Mouse (Mus musculus): ENCODE data around the gene B4galnt3. TPM values are rescaled to one million over a fixed set of nuclear protein-coding genes. Genes with fewer than 3 reads are reported as not detected.
A peak's percentile ranks its signal among the peaks of the same experiment; 100 is the strongest.

Gene B4galnt3
- total RNA-seq (2014; fragmentation: Nextera tagmentation), result not detected in 2 replicates
- total RNA-seq (2017), result not detected in 2 replicates
- not detected in 2 replicates for polyA plus RNA-seq (2012)

- no peak within 1 kb of the TSS for H3K4me3 ChIP-seq (ENCODE audit: low read depth, low read length)
- H3K27me3 ChIP-seq (ENCODE audit: insufficient read depth, low read length), result peaks cover 19% of the 10 kb centered on the region; the same call in 1 of the 2 replicates
- H3K4me1 ChIP-seq (ENCODE audit: insufficient read depth, low read depth, low read length), result peaks cover 5% of the 10 kb centered on the region; the same call in 1 of the 2 replicates
- ATAC-seq (ENCODE audit: extremely low read depth, insufficient number of reproducible peaks, low FRiP score, poor library complexity, severe bottlenecking) (no peak), DNase-seq (ENCODE audit: low spot score) (no peak)
- H3K36me3 ChIP-seq (replicated peaks), result no peaks in the 10 kb centered on the region
- no peak for TF ChIP-seq GATA1 (IDR thresholded peaks at IDR 0.05; ENCODE audit: borderline replicate concordance, low read length)
- no peak for TF ChIP-seq POLR2AphosphoS5 (IDR thresholded peaks at IDR 0.05; ENCODE audit: insufficient replicate concordance, low read depth, low read length)
- TF ChIP-seq TAL1 (conservative IDR thresholded peaks at IDR 0.05; ENCODE audit: low read depth, low read length), result no peak
- no peak for TF ChIP-seq GATA2 (IDR thresholded peaks at IDR 0.05; ENCODE audit: borderline replicate concordance, low read depth, low read length)
- no peak for TF ChIP-seq CTCF (IDR thresholded peaks at IDR 0.05; ENCODE audit: low read depth, low read length)
- H3K9me3 ChIP-seq (replicated peaks), result no peaks in the 10 kb centered on the region
Observed at GRCm38 (mm10) chr6:120294056-120294784, at the start of gene B4galnt3, which contains the start of gene D330020A13Rik. Gene B4galnt3, minus strand, starts transcription at chr6:120294559. Gene D330020A13Rik, plus strand, starts transcription at chr6:120294364.

GRCm38 (mm10) chr6:120343992-120344391, 49.6 kb upstream of the B4galnt3 start:
- peaks cover 92% of the 10 kb centered on the region for H3K36me3 ChIP-seq (replicated peaks)
- TF ChIP-seq GATA2 (IDR thresholded peaks at IDR 0.05; ENCODE audit: borderline replicate concordance, low read depth, low read length) (no peak), CTCF (IDR thresholded peaks at IDR 0.05; ENCODE audit: low read depth, low read length) (no peak), TAL1 (conservative IDR thresholded peaks at IDR 0.05; ENCODE audit: low read depth, low read length) (no peak), GATA1 (IDR thresholded peaks at IDR 0.05; ENCODE audit: borderline replicate concordance, low read length) (no peak), POLR2AphosphoS5 (IDR thresholded peaks at IDR 0.05; ENCODE audit: insufficient replicate concordance, low read depth, low read length) (no peak)

GRCm38 (mm10) chr6:120332351-120332750, 38.0 kb upstream of the B4galnt3 start:
- ATAC-seq (ENCODE audit: extremely low read depth, insufficient number of reproducible peaks, low FRiP score, poor library complexity, severe bottlenecking) (no peak), DNase-seq (ENCODE audit: low spot score) (no peak)
- H3K36me3 ChIP-seq (replicated peaks), result peaks cover 90% of the 10 kb centered on the region
- H3K9me3 ChIP-seq (replicated peaks), result no peaks in the 10 kb centered on the region
- no peaks in the 10 kb centered on the region for H3K4me1 ChIP-seq (ENCODE audit: insufficient read depth, low read depth, low read length)
- H3K27me3 ChIP-seq (ENCODE audit: insufficient read depth, low read length), result no peaks in the 10 kb centered on the region
- no peak overlapping the region for H3K4me3 ChIP-seq (ENCODE audit: low read depth, low read length)
- TF ChIP-seq POLR2AphosphoS5 (IDR thresholded peaks at IDR 0.05; ENCODE audit: insufficient replicate concordance, low read depth, low read length) (no peak), CTCF (IDR thresholded peaks at IDR 0.05; ENCODE audit: low read depth, low read length) (no peak), GATA2 (IDR thresholded peaks at IDR 0.05; ENCODE audit: borderline replicate concordance, low read depth, low read length) (no peak), TAL1 (conservative IDR thresholded peaks at IDR 0.05; ENCODE audit: low read depth, low read length) (no peak), GATA1 (IDR thresholded peaks at IDR 0.05; ENCODE audit: borderline replicate concordance, low read length) (no peak)

More at GRCm38 (mm10) chr6:120343992-120344391, 49.6 kb upstream of the B4galnt3 start:
- ATAC-seq (ENCODE audit: extremely low read depth, insufficient number of reproducible peaks, low FRiP score, poor library complexity, severe bottlenecking) (no peak), DNase-seq (ENCODE audit: low spot score) (no peak)
- Histone ChIP-seq H3K9me3 (replicated peaks) (no peaks in the 10 kb centered on the region), H3K27me3 (ENCODE audit: insufficient read depth, low read length) (no peaks in the 10 kb centered on the region), H3K4me1 (ENCODE audit: insufficient read depth, low read depth, low read length) (peaks cover 2% of the 10 kb centered on the region; the same call in 1 of the 2 replicates), H3K4me3 (ENCODE audit: low read depth, low read length) (no peak overlapping the region)

GRCm38 (mm10) chr6:120324295-120324927, 30.1 kb upstream of the B4galnt3 start:
- Histone ChIP-seq H3K9me3 (replicated peaks) (no peaks in the 10 kb centered on the region), H3K4me1 (ENCODE audit: insufficient read depth, low read depth, low read length) (no peaks in the 10 kb centered on the region), H3K27me3 (ENCODE audit: insufficient read depth, low read length) (no peaks in the 10 kb centered on the region), H3K36me3 (replicated peaks) (peaks cover 39% of the 10 kb centered on the region), H3K4me3 (ENCODE audit: low read depth, low read length) (no peak overlapping the region)
- DNase-seq (ENCODE audit: low spot score) (peak; percentile 42), ATAC-seq (ENCODE audit: extremely low read depth, insufficient number of reproducible peaks, low FRiP score, poor library complexity, severe bottlenecking) (0 out of 2 replicates have a peak, but pooled peaks have one; percentile 40)
- peak; percentile 83 for TF ChIP-seq CTCF (IDR thresholded peaks at IDR 0.05; ENCODE audit: low read depth, low read length)
- no peak for TF ChIP-seq POLR2AphosphoS5 (IDR thresholded peaks at IDR 0.05; ENCODE audit: insufficient replicate concordance, low read depth, low read length)
- no peak for TF ChIP-seq GATA2 (IDR thresholded peaks at IDR 0.05; ENCODE audit: borderline replicate concordance, low read depth, low read length)

GRCm38 (mm10) chr6:120320369-120320768, 26.0 kb upstream of the B4galnt3 start:
- peaks cover 20% of the 10 kb centered on the region for H3K36me3 ChIP-seq (replicated peaks)
- TF ChIP-seq TAL1 (conservative IDR thresholded peaks at IDR 0.05; ENCODE audit: low read depth, low read length) (no peak), POLR2AphosphoS5 (IDR thresholded peaks at IDR 0.05; ENCODE audit: insufficient replicate concordance, low read depth, low read length) (no peak), GATA2 (IDR thresholded peaks at IDR 0.05; ENCODE audit: borderline replicate concordance, low read depth, low read length) (no peak), CTCF (IDR thresholded peaks at IDR 0.05; ENCODE audit: low read depth, low read length) (no peak), GATA1 (IDR thresholded peaks at IDR 0.05; ENCODE audit: borderline replicate concordance, low read length) (no peak)

GRCm38 (mm10) chr6:120319129-120319528, 24.8 kb upstream of the B4galnt3 start:
- ATAC-seq (ENCODE audit: extremely low read depth, insufficient number of reproducible peaks, low FRiP score, poor library complexity, severe bottlenecking), result no peak
- no peak for DNase-seq (ENCODE audit: low spot score)
- Histone ChIP-seq H3K9me3 (replicated peaks) (no peaks in the 10 kb centered on the region), H3K27me3 (ENCODE audit: insufficient read depth, low read length) (peaks cover 3% of the 10 kb centered on the region; the same call in 1 of the 2 replicates), H3K4me3 (ENCODE audit: low read depth, low read length) (no peak overlapping the region), H3K4me1 (ENCODE audit: insufficient read depth, low read depth, low read length) (no peaks in the 10 kb centered on the region), H3K36me3 (replicated peaks) (peaks cover 9% of the 10 kb centered on the region)
- no peak for TF ChIP-seq POLR2AphosphoS5 (IDR thresholded peaks at IDR 0.05; ENCODE audit: insufficient replicate concordance, low read depth, low read length)
- TF ChIP-seq GATA2 (IDR thresholded peaks at IDR 0.05; ENCODE audit: borderline replicate concordance, low read depth, low read length), result no peak
- no peak for TF ChIP-seq CTCF (IDR thresholded peaks at IDR 0.05; ENCODE audit: low read depth, low read length)
- TF ChIP-seq TAL1 (conservative IDR thresholded peaks at IDR 0.05; ENCODE audit: low read depth, low read length), result no peak
- TF ChIP-seq GATA1 (IDR thresholded peaks at IDR 0.05; ENCODE audit: borderline replicate concordance, low read length), result no peak

More at GRCm38 (mm10) chr6:120320369-120320768, 26.0 kb upstream of the B4galnt3 start:
- H3K4me1 ChIP-seq (ENCODE audit: insufficient read depth, low read depth, low read length), result no peaks in the 10 kb centered on the region
- no peaks in the 10 kb centered on the region for H3K9me3 ChIP-seq (replicated peaks)
- no peak overlapping the region for H3K4me3 ChIP-seq (ENCODE audit: low read depth, low read length)
- peaks cover 3% of the 10 kb centered on the region; the same call in 1 of the 2 replicates for H3K27me3 ChIP-seq (ENCODE audit: insufficient read depth, low read length)
- ATAC-seq (ENCODE audit: extremely low read depth, insufficient number of reproducible peaks, low FRiP score, poor library complexity, severe bottlenecking) (no peak), DNase-seq (ENCODE audit: low spot score) (no peak)
